Mouse (Mus musculus): ENCODE measurements around the gene Plekha6.

Plekha6 gene

GRCm38 (mm10) chr1:133214672-133215359, 50.8 kb downstream of the Plekha6 start:
- no peak for DNase-seq (ENCODE audit: low spot score)

- no peak for DNase-seq (ENCODE audit: low spot score)
Observed at GRCm38 (mm10) chr1:133215360-133215700, 51.3 kb downstream of the Plekha6 start.

- no peak for DNase-seq (ENCODE audit: low spot score)
Observed at GRCm38 (mm10) chr1:133215753-133216152, 51.7 kb downstream of the Plekha6 start.

- no peak for DNase-seq (ENCODE audit: low spot score)
Observed at GRCm38 (mm10) chr1:133217031-133217430, 53.0 kb downstream of the Plekha6 start.

GRCm38 (mm10) chr1:133219106-133219505, 55.1 kb downstream of the Plekha6 start:
- no peak for DNase-seq (ENCODE audit: low spot score)

GRCm38 (mm10) chr1:133221459-133221858, 57.4 kb downstream of the Plekha6 start:
- DNase-seq (ENCODE audit: low spot score) = no peak

GRCm38 (mm10) chr1:133222445-133222995, 58.5 kb downstream of the Plekha6 start:
- DNase-seq (ENCODE audit: low spot score) = no peak

- no peak for DNase-seq (ENCODE audit: low spot score)
Observed at GRCm38 (mm10) chr1:133224674-133225073, 60.7 kb downstream of the Plekha6 start.

- no peak for DNase-seq (ENCODE audit: low spot score)
Observed at GRCm38 (mm10) chr1:133225137-133225536, 61.1 kb downstream of the Plekha6 start.

GRCm38 (mm10) chr1:133225561-133225960, 61.6 kb downstream of the Plekha6 start:
- no peak for DNase-seq (ENCODE audit: low spot score)

GRCm38 (mm10) chr1:133225963-133226660, 62.1 kb downstream of the Plekha6 start:
- no peak for DNase-seq (ENCODE audit: low spot score)

- no peak for DNase-seq (ENCODE audit: low spot score)
Observed at GRCm38 (mm10) chr1:133226928-133227327, 62.9 kb downstream of the Plekha6 start.

GRCm38 (mm10) chr1:133227378-133227777, 63.4 kb downstream of the Plekha6 start:
- no peak for DNase-seq (ENCODE audit: low spot score)

- no peak for DNase-seq (ENCODE audit: low spot score)
Observed at GRCm38 (mm10) chr1:133228809-133229487, 64.9 kb downstream of the Plekha6 start.

GRCm38 (mm10) chr1:133231523-133232193, 67.6 kb downstream of the Plekha6 start:
- DNase-seq (ENCODE audit: low spot score) = no peak

GRCm38 (mm10) chr1:133235909-133236308, 71.9 kb downstream of the Plekha6 start:
- no peak for DNase-seq (ENCODE audit: low spot score)

GRCm38 (mm10) chr1:133236693-133237440, 72.9 kb downstream of the Plekha6 start:
- no peak for DNase-seq (ENCODE audit: low spot score)

- DNase-seq (ENCODE audit: low spot score) = no peak
Observed at GRCm38 (mm10) chr1:133237670-133238069, 73.7 kb downstream of the Plekha6 start.

GRCm38 (mm10) chr1:133239121-133239812, 75.3 kb downstream of the Plekha6 start:
- no peak for DNase-seq (ENCODE audit: low spot score)

- no peak for DNase-seq (ENCODE audit: low spot score)
Observed at GRCm38 (mm10) chr1:133239813-133240160, 75.8 kb downstream of the Plekha6 start.

GRCm38 (mm10) chr1:133240881-133241280, 76.9 kb downstream of the Plekha6 start:
- no peak for DNase-seq (ENCODE audit: low spot score)
